Mouse (Mus musculus): ENCODE data around the gene Ifnk.

GRCm38 (mm10) chr4:35136996-35137395 is 14.9 kb upstream of the Ifnk start:
- TF ChIP-seq POLR2A (IDR thresholded peaks at IDR 0.05; ENCODE audit: borderline replicate concordance, insufficient read depth, low read length) (no peak), CTCF (IDR thresholded peaks at IDR 0.05; ENCODE audit: borderline replicate concordance, insufficient read depth, low read depth, low read length) (no peak)
